Mouse (Mus musculus): Measurements from ENCODE around the gene Spp2.
"Not testable (repeated sequence)": the region's sequence is repeated elsewhere in the genome, so short reads cannot be mapped to it uniquely, and the experiment has no call there.

The Spp2 gene

GRCm38 (mm10) chr1:88434057-88434456 is 27.3 kb downstream of the Spp2 start:
- DNase-seq = no peak

- no peak for DNase-seq
These were observed 30.7 kb downstream of the Spp2 start for GRCm38 (mm10) chr1:88437206-88438126.

GRCm38 (mm10) chr1:88443383-88443782 is 36.6 kb downstream of the Spp2 start:
- no peak for DNase-seq

GRCm38 (mm10) chr1:88445400-88445799 is 38.6 kb downstream of the Spp2 start:
- no peak for DNase-seq

- no peak for DNase-seq
These were observed 39.7 kb downstream of the Spp2 start for GRCm38 (mm10) chr1:88446270-88447030.

- no peak for DNase-seq
These were observed 40.7 kb downstream of the Spp2 start for GRCm38 (mm10) chr1:88447483-88447882.

- not testable (repeated sequence) for DNase-seq
These were observed 41.3 kb downstream of the Spp2 start for GRCm38 (mm10) chr1:88448094-88448493.

GRCm38 (mm10) chr1:88449741-88450140 is 43.0 kb downstream of the Spp2 start:
- DNase-seq = no peak

GRCm38 (mm10) chr1:88450668-88451067 is 43.9 kb downstream of the Spp2 start:
- DNase-seq = no peak

GRCm38 (mm10) chr1:88452198-88452597 is 45.4 kb downstream of the Spp2 start:
- no peak for DNase-seq

GRCm38 (mm10) chr1:88454703-88455102 is 47.9 kb downstream of the Spp2 start:
- no peak for DNase-seq

GRCm38 (mm10) chr1:88455761-88456160 is 49.0 kb downstream of the Spp2 start:
- no peak for DNase-seq

- peak; percentile 81 for DNase-seq
These were observed 49.8 kb downstream of the Spp2 start for GRCm38 (mm10) chr1:88456451-88457072.

- DNase-seq = no peak
These were observed 52.4 kb downstream of the Spp2 start for GRCm38 (mm10) chr1:88459196-88459595.

- DNase-seq = no peak
These were observed 52.9 kb downstream of the Spp2 start for GRCm38 (mm10) chr1:88459655-88460054.

GRCm38 (mm10) chr1:88461096-88461495 is 54.3 kb downstream of the Spp2 start:
- no peak for DNase-seq

GRCm38 (mm10) chr1:88462484-88462883 is 55.7 kb downstream of the Spp2 start:
- no peak for DNase-seq

- DNase-seq = no peak
These were observed 56.5 kb downstream of the Spp2 start for GRCm38 (mm10) chr1:88463241-88463640.

- no peak for DNase-seq
These were observed 57.5 kb downstream of the Spp2 start for GRCm38 (mm10) chr1:88464109-88464905.

- no peak for DNase-seq
These were observed 59.0 kb downstream of the Spp2 start for GRCm38 (mm10) chr1:88465722-88466121.

- no peak for DNase-seq
These were observed 59.7 kb downstream of the Spp2 start for GRCm38 (mm10) chr1:88466325-88467064.

GRCm38 (mm10) chr1:88467866-88468265 is 61.1 kb downstream of the Spp2 start:
- no peak for DNase-seq

Measured in cerebellum, adult 9-10 months (tissue).